Mouse (Mus musculus): Measurements from ENCODE around the gene Mrpl35.

Mrpl35 gene

DNA sequence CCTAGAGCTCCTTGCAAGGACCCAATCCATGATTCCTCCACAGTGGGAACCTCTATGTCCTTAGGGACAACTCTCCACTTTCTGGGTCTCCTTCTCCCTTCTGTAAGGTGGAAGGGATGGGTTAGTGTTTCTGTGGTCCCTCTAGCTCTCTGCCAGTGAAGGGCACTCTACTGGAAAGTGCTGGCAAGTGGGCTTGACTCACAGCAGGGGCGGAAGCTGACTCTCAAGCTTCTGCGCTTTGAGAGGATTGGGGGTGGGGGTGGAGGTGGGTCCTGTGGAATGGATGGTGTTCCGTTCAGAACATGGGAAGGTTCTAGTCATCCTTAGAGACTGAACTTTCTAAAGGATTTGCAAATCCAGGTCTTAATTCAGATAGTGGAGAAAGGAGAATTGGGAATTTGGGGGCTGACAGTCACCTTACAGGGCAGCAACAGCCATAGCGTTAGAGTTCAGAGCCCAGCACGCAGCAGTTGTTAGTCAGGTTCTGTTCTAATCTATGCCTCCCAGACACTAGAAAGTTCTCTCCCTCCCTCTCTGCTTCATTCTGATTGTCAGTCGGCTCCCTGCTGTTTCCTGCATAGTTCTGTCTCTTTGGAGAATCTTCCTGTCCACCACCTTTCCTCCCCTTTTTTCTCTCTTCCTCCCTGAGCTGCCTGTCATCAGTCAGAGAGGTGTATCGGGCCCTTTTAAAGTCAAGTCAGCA is 25.6 kb downstream of the Mrpl35 start:
- DNase-seq (ENCODE audit: low spot score in 2 of 2), result no peak

DNA sequence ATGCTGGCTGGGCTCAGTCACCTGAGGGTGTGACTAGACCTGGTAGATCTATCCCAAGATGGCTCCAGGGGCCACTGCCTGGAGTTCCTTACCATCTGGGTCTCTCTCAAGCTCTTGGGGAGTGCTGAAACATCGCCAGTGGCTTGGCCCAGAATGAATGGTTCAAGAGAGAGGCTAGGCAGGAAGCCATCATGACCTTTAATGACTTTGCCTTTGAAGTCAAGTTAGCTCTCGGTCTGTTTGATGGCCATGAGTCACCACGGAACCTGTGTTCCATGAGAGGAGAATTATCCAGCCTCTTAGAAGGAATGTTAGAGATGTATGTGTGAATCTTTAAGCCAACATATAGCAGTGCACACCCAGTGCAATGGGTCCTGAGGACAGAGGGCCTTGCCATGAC is 27.4 kb downstream of the Mrpl35 start:
- DNase-seq (ENCODE audit: low spot score in 2 of 2), result no peak

DNA sequence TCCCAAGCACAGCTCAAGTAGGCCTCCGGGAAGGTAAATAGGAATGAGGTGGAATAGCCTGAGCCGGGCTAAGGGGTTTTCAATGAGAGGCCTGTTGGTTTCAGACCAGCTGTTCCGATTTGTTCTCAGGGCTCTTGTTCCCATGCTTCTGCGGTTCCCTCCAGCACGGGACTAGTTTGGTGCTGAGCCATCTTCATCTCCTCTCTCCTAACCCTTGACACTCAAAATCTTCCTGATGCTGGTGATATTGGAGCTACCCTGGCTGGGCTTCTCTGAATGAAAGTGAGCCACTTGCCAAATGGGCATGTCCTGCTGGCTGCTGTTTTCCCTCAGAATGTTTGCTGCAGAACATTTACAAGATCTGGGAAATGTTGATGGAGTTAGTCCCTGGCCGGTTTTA is 35.0 kb downstream of the Mrpl35 start:
- no peak for DNase-seq (ENCODE audit: low spot score in 2 of 2)

DNA sequence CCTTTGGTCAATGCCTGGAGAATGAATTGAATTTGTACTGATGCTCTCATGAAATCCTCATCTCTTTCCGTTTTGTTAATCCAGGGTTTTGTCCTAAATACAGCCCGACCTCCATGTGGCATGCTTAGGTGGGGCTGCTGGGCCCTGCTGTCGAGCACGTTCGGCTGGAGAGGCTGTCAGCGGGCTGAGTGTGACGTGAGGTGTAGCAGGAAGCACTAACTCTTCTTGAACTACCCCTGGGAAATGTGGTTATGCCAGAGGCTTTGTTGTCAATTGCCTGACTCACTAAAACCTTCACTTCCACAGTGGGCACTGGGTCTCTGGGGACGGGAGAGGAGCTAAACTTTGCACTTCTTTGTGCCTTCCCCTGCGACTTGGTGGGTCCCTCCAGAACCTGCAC is 38.4 kb downstream of the Mrpl35 start:
- no peak for DNase-seq (ENCODE audit: low spot score in 2 of 2)

DNA sequence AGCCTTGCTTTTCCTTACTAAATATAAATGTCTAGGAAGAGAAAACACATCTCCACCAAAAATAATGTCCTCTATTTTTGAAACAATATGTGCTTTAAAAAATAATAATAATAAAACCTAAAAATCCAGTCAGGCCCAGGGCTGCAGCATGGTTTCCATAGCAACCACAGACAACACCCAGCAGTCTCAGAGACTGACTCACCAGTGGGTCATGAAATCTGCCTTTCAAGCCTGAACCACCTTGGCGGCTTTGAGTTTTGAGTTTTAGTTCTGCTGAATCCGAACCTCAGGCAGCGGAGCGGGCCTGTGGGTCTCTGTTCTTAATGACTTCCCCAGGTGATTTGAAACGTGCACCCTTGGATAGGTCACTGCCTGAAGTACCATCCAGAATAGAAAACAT is 43.6 kb downstream of the Mrpl35 start:
- no peak for DNase-seq (ENCODE audit: low spot score in 2 of 2)

DNA sequence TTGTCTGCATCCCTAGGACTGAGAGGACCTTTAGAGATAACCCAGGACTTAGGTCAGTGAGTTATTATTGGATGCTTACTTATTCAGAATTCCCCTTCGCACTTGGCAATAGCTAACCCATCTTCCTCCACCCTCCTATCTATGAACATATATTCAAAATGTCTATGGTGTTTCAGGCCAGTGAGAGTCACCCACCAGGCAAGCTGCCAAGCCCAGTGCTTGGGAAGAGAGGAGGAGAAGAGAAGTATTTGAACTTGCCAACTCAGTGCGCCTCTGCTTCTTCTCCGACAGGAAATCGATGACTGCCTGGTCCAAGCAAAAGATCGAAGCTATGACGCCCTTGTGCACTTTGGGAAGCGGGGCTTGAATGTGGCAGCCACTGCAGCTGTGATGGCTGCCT is 46.3 kb downstream of the Mrpl35 start:
- DNase-seq (ENCODE audit: low spot score in 2 of 2), result no peak

DNA sequence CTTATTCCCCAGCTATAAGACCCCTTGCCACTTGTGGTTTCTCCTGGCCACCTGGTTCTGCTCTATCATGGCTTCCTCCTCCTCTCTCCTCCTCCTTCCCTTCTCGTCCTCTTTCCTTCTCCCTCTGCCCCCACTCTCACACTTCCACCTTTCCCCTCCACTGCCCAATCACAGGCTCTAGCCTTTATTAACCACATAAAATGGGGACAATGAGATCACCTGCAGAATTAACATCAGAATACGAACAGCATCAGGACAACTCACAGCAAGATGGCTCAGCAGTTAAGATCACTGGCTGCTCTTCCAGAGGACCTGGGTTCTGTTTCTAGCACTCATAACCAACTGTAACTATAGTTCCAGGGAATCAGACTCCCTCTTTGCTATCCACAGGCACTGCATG is 46.9 kb downstream of the Mrpl35 start:
- DNase-seq (ENCODE audit: low spot score in 2 of 2), result no peak

DNA sequence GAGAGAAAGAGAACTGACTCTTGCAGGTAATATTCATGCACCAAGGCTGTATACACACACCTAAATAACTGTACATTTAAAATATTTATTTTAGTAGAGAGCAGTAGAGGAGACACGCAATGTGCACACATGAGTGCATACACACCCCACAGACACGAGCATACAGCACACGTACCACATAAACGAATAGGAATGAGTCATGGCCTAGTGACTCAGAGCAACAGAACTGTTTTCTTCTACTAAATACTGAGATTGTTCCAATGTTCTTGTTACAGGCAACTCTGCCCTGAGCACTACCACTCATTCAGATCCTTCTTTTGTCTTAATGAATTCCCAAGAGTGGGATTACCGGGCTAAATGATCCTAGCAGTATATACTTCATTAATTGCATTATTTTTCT is 48.8 kb downstream of the Mrpl35 start:
- no peak for DNase-seq (ENCODE audit: low spot score in 2 of 2)

DNA sequence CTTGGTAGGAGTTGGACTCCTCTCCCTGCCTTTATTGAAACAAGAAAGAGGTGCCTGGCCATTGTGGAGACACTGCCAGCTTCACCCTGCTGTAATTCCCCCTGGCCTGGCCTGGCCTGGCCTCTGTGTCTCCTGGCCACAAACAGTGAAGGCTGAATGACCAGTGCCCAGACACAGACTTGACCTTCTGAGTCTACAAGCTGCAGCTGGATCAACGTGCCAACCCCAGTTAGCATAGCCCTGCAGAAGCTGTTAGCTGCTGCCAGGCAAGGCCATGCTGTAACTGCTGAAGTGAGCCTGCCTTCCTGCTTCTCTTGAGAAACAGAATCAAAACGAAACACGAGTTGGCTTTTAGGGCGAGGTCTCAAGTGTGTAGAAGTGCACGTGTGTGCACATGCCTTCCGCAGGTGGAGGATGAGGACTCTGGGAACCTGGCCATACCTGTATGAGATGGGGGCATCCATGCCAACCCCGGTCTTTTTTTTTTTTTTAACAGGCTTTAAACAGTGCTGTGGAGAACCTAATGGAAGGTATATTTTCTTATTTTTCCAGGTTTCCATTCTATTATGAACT is 54.0 kb downstream of the Mrpl35 start:
- no peak for DNase-seq (ENCODE audit: low spot score in 2 of 2)

DNA sequence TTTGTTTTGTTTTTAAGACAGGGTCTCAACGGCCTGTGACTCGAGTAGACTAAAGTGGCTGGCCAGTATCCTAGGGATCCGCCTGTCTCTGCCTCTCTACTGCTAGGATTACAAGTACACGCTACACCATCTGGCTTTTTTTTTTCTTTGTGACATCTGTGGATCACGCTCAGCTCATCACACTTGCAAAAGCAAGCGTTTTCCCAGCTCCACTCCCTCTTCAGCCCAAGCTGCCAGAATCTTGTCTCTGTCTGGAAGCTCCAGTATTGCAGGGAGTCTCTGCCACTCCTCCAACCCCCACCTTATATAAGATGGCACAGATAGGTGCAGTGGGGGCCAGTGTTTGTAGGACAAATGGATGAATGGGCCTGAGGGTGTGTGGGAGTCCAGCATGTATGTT is 54.6 kb downstream of the Mrpl35 start:
- no peak for DNase-seq (ENCODE audit: low spot score in 2 of 2)

DNA sequence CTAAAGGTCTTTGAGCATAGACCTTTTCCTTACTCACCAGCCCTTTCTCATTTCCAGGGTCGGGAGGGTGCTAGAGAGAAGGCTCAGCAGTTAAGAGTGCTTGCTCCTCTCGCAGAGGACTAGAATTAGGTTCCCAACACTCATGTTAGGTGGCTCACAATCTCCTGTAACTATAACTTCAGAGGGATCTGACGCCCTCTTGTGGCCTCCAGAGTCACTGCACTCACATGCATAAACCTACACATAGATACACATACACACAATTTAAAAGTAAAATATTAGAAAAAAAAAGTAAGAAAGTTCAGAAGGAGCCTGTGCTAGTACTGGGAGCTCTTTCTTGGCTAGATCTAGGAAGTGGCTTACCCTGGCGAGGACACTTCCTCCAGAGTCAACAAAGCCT is 55.5 kb downstream of the Mrpl35 start:
- no peak for DNase-seq (ENCODE audit: low spot score in 2 of 2)

DNA sequence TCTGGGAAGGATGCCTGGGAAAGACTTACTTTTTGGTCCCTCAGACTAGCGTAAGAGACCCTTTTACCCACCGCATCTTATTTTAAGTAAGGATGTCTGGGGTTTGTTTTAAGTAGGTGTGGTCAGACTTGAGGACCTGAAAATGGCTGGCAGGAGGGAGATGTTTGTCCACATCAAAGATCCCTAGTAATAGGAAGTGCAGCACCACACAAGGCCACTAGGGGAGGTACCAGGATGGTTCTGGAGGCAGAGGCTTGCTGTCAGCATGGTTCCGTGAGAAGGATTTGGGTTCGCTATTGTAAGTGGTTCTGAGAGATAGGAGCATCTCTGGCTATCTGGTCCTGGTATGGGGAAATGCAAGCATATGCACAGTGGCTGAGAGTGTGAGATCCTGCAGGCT is 55.9 kb downstream of the Mrpl35 start:
- DNase-seq (ENCODE audit: low spot score in 2 of 2), result no peak

DNA sequence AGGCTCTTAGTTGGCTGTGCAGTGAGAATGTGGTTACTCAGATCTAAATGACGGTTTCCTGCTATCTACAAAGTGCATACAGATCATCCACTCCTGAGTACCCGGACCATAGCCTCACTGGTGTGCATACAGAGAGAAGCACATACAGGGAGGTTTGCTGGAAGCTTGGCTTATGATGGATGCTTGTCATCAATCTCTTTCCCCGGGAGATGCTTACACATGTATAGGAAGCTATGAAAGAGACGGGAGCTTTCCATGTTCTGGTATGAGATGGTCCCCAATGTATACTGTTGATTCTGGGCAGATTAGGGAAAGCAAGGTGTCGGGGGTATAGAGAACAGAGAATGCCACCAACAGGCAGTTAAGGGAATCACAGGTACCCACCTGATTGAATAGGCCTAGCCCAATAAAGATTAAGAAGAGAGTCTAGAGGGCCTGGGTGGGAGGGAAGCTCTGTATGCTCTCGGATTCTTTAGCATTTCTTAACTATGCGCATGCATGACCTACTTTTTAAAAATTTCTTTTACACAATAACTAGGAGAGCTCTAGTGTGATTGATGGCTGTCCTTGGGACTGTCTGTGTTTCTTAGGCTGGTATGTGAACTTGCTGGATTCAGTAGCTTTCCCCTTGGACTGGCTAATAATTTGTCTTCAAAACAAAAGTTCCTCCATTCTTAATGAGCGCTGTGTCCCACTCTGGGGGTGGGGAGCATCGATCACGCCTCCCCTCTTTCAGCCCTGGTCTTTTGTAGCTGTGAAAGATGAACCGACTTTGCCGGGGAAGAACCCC is 56.7 kb downstream of the Mrpl35 start:
- no peak for DNase-seq (ENCODE audit: low spot score in 2 of 2)

DNA sequence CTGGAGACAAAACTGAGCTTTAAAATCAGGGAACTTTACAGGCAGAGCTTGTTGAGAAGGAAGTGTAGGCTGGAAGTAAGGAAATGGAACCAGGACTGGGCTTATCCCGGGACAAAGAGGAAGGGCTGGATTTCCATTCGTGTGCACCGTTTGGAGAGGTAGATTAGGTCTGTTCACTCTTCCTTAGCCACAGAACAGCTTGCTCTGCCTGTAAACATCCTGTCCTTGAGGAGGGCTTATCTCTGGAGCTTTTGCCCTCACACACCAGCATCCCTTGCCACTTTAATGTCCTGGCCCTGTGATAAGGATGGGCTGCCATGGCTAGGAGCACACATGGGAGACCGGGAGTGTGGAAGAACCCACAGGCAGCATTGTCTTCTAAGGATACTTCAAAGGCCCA is 59.0 kb downstream of the Mrpl35 start:
- DNase-seq (ENCODE audit: low spot score in 2 of 2), result no peak
